Mouse (Mus musculus) retina, postnatal 1 day (tissue): Measurements from ENCODE around the gene Mfsd2a.

ENCODE experiments used
- DNase-seq: peaks from one replicate; pipeline ENCODE4 v3.0.0-alpha.2; 2012

Mfsd2a gene

DNA sequence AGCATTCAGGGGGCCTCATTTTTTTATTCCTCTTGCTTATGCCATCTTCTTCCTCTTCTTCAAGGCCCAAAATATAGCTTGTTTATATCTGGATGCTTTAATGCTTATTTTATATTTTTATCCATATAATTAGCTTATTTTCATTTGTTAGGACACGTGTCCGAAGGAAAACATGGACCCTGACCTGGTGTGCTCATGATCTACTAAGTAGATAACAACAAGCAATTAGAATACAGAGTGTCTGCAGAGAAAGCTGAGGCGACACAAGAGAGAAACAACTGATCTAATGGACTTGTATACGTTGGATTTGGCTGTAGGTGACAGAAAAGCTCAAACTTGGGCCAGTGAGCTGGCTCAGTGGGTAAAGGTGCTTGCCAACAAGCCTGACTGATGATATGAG, 15.9 kb upstream of the Mfsd2a start:
- DNase-seq: no peak

GRCm38 (mm10) chr4:122974976-122975520, 14.1 kb upstream of the Mfsd2a start:
- DNase-seq: no peak

DNA sequence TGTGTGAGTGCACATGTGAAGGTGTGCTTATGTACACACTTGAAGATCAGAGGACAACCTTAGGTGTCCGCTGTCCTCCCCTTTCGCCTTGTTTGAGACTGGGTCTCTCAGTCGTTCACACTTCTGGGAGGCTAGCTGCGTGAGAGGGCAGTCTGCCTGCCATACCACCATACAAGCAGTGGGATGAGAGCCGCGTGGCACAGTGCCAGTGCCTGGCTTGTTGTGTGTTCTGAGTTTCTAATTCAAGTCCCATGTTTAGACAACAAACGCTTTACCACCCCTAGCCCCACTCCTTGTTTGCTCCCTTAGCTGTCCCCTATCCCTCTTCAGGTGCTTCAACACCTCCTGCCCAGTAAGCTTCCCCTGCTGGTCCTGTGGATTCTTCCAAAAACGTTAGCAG, 11.1 kb upstream of the Mfsd2a start:
- DNase-seq: no peak

DNA sequence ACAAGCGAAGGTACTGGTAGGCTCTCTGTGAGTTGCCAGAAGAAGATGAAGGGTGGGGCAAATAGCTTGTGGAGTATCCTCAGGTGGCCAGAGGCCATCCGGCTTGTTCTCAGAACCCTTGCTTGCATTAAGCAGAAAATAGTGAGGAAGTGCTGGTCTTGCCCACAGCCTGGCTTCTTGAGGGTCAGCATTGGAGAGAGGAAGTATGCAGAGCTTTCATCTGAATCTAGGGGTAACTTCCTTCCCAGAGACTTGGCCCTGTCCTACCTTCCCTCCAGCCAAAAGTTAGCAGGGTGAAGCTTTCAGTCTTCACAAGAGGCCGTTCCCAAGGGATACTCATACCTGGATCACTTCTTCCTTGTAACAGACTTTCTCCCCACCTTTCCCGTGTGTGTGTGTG, 10.7 kb upstream of the Mfsd2a start:
- no peak for DNase-seq

GRCm38 (mm10) chr4:122971191-122971590, 10.2 kb upstream of the Mfsd2a start:
- DNase-seq: no peak

DNA sequence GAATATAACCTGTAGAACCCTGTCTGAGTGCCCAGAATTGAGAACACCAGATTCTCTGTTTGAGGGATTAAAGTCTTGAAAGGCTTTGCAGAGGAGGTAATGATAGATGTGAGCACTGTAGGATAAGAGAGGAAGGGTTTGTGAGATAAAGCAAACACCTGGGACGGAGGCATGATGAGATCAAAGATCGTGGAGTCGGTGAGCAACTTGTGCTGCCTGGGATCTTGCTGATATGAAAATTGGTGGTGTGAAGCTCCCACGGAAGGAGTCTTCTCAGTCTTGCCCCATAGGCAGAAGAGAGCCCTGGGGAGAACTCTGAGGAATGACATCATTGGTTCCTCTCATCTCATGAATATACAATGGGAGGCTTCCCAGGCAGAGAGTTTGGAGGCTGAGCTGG, 7.1 kb upstream of the Mfsd2a start:
- no peak for DNase-seq

DNA sequence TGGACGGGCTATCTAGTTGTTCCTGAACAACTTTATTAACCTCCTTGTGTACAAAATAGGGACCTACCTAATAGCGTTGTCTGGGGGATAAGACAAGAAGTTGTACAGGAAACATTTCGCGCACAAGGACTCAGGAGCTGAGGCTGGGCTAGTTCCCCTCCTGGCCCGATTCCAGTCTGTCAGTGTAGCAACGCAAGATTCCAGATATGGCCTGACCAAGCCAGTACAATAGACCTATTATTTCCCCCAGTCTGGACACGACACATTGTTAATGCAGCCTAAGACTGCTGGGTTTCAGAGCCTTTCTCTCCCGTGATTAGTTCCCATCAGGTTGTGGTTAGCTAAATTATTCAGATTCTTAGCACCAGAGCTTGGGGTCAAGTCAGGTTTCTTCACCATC, 1.8 kb upstream of the Mfsd2a start:
- DNase-seq: peak; percentile 86

DNA sequence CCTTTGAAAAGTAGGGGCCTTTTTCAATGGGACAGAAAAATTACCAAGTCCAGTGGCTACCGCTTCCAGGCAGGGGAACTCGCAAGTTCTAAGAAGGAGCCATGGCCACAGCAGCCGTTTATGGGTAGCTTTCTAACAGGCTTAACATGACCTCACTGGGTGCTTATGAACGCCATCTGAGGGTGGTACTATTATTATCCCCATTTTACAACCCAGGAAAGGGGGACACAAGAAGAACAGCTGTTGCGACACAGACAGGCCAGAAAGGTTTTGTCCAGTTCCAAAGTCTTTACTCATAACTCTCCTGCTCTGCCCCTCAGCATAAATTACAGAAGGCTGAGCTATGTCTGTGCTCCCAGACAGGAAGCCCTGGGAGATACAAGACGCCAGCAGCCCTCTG, 601 bp upstream of the Mfsd2a start:
- DNase-seq: no peak

DNA sequence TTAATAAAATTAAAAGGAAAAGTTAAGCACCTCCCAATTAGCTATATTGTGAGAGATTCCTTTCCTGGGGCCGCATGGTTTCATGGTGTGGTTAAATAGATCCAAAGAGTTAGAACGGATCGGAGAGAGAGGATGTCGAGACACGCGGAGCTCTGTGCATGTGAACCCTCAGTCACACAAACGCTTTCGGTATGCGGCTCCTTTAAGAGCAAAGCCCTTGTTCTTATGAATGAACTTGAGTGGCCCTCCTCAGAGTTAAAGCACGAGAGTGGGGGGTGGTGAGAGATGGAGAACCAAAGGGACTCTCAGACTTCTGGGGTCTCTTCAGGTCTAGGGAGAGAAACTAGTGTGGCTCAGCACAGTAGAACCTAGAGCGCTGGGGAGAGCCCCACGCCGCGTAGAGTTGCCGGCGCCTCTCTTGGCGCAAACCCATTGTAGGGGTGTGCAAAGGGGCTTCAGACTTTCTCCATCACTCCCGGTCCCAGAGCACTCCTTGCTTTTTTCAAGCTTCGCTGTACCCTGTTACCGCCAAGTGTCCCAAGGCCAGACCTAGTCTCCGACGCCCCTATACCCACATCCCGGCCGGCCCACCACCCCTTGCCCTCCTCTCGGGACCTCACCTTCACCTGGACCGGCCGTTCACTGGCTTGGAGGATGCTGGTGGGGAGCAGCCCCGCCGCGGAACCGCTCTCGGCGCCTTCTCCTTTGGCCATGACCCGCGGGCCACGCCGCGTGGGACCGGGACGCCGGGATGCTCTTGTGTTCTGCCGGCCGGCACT, 478 bp downstream of the Mfsd2a start:
- peak; percentile 66 for DNase-seq

- DNase-seq: peak; percentile 36
Measured at GRCm38 (mm10) chr4:122959816-122960215, 1.2 kb downstream of the Mfsd2a start.

DNA sequence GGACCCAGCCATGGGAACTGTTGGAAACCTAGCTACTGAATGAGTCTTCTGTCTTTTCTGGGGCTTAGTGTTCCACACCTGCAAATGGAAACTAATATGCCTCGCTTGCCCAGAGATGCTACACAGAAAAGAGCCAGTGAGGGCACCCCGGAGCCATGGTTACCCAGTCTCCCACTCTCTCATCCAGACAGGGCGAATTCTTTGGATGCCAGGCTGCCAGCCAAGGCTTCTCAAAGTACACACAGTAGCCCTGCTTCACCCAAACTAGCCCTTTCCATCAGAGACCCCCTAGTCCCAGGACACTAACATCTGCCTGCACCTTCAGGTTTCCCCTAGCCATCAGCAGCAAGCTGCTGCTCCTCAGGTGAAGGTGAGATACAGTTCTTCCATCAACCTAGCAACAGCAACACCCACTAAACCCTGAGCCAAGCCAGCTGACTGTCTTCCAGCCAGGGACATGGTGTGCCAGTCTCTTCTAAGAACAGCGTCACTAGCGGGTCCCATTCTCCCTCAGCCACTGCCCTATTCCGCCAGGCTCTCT, 2.4 kb downstream of the Mfsd2a start:
- no peak for DNase-seq

DNA sequence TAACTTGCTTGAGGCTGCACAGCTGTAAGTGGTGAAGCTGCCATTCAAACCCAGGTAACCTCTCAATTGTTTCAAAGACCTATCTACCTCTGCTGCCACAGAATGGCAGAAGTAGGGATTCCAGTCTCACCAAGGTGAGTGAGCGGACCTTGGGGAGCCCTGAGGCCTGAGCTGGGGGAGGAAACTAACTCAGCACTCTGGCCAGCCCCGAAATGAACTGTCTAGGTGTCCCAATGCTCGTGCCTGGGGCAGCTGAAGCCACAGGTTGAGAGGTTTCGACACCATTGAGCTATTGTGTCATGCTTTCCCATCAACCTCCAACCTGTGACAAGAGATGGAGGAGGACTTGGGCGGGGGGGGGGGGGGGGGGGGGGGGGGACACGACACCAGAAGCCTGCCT, 4.7 kb downstream of the Mfsd2a start:
- no peak for DNase-seq

DNA sequence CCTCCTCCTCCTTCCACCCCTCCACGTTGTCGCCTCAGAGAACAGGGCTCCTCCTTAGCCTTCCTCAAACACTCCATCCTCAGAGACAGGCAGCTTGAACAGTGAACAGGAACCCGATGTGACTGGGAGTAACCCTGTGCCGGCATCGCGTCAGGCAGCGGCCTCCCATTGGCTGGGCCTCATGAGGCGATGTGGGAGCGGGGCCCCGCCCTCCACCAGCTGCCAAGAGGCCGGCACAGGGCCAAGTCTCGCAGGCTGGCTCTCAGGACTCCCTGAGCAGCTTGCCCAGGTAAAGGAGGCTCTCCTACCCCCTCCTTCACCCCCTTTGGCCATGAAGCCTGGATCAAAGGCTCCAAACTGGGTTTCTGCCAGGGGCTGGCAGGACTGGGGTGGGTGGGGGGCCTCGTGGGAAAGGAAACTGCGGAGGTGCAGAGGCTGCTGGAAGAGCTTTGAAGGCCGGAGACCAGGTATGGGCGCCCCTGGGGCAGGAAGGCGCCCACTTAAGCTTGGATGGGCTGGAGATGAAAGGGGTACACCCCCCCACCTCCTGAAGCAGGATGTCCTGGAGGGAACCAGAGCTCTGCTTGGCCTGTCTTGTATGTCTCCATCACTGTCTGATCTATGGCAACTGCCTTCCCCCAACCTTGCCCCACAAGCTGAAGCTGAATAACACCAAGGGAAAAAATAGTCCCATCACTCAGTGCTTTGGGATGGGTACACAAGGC, 5.4 kb downstream of the Mfsd2a start:
- DNase-seq: peak; percentile 94

DNA sequence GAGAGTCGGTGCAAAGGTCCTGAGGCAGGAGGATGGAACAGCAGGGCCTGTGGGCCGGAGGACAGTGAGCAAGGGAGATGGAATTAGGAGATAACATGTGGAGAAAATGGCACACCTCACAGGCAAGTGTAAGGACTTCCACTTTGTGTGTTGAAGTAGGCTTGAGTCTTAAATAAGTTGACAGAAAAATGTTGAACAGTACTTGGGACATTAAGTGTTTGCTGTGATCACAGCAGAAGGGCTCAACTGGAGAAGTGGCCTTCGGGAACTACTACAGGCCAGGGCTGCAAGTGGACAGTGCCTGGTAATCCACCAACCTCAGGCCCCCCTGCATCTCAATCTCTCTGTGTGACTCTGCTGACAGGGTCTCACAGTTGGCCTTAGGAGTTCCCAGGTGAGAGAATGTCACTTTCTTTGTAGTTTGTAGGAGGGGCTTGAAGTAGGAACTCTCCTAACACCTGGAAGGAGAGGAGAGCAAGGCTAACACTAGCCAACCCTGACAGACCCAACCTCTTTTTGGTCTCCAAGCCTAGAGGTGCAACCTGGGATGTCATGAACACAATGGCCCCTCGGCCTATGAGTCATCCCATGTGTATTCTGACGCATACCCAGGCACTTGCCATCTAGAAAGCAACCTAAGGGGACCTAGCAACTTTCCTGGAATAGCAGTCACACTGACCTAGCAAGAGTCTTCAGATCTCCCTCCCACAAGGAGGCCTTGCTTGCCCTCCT, 6.1 kb downstream of the Mfsd2a start:
- no peak for DNase-seq

DNA sequence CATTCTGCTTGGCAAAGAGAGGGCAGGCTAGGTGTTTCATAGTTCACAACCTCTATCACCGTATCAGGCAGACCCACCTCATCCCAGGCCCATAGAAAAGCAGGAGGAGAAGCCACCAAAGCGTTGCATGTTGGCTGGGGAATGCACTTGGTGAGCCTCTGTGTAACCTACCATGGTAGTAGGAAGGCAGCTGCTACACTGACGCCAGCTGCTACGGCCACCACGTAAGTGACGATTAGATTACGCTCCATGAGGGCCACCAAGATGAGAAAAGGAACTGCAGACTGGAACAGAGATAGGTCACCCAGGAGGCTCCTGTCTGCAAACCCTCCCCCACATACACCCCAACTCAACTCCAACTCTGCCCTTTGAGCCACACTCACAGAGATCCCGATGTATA, 11.9 kb downstream of the Mfsd2a start:
- DNase-seq: no peak

- DNase-seq: no peak
Measured at GRCm38 (mm10) chr4:122947223-122947622, 13.8 kb downstream of the Mfsd2a start.

GRCm38 (mm10) chr4:122944408-122944807, 16.6 kb downstream of the Mfsd2a start:
- DNase-seq: peak; percentile 79

- no peak for DNase-seq
Measured at GRCm38 (mm10) chr4:122939048-122939796, 21.8 kb downstream of the Mfsd2a start.

GRCm38 (mm10) chr4:122937489-122937888, 23.5 kb downstream of the Mfsd2a start:
- DNase-seq: no peak

- no peak for DNase-seq
Measured at GRCm38 (mm10) chr4:122935466-122936099, 25.4 kb downstream of the Mfsd2a start.

DNA sequence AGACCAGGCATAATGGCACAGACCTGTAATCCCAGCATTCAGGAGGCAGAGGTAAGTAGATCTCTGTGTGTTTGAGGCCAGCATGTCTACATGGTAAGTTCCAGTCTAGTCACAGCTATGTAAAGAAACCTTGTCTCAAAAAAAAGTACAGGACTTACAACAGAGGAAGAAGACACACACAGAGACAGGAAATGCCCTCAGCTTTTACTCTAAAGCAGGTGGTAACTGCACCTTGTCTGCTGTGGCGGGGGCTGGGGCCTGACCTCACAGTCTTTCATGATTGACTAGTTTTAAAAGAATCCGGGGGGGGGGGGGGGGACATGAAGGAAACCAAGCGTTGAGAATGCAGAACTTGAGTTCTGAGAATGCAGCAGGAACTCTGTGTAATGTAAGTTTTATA, 27.1 kb downstream of the Mfsd2a start:
- DNase-seq: no peak

GRCm38 (mm10) chr4:122933051-122933591, 27.9 kb downstream of the Mfsd2a start:
- no peak for DNase-seq
